Mouse (Mus musculus) neural tube, embryonic 10.5 days (tissue): ENCODE measurements around the gene Fam117a.

Experiments
- DNase-seq: peaks from one replicate; pipeline ENCODE4 v3.0.0-alpha.2; 2017; ENCODE audit warnings: low spot score; ENCODE audit errors: extremely low spot score

The Fam117a gene

DNA sequence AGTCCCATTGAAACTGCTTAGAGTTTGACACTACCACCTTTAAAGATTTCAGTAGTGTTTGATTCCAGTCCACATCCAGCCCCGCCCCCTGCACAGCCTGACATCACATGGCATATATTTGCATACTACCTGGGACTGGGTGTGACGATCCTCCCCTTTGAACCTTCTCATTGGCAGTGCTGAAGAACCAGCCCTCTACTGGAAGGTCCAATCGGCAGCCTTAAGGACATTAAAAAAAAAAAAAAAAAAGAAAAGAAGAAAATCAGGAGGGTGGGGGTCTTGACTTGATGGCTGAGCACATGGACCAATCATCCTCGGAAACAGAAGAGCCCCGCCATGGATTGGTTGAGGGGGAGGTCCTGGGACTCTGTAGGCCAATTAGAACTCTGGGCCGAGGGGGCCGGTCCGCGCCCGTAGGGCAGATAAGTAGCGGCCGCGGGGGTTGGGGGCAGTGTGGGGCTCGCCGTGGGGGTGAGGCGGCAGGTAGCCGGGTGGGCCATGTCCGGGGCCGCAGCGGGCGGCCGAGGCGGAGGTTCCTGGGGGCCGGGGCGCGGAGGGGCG, at the start of gene Fam117a:
Gene Fam117a, plus strand, starts transcription at position 451 of the 561 bp plus-strand sequence.
- peak; percentile 89 for DNase-seq

DNA sequence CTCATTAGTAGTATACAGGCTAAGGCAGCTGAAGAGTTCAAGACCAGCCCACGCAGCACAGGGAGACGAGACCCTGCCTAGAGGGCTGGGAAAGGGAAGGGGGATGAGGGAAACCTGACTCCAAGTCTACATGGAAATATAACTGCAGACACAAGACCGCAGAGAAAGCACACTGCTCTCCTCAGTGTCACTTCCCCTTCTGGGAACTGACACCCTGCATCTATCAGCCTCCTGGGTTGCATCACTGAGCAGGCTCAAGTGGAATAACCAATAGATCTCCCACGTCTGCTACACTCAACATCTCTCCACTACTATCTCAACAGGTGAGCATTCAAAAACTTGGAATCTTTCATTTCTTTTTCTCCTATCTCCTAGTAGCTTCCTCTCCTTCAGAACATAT, 44.8 kb upstream of the Fam117a start:
- no peak for DNase-seq

DNA sequence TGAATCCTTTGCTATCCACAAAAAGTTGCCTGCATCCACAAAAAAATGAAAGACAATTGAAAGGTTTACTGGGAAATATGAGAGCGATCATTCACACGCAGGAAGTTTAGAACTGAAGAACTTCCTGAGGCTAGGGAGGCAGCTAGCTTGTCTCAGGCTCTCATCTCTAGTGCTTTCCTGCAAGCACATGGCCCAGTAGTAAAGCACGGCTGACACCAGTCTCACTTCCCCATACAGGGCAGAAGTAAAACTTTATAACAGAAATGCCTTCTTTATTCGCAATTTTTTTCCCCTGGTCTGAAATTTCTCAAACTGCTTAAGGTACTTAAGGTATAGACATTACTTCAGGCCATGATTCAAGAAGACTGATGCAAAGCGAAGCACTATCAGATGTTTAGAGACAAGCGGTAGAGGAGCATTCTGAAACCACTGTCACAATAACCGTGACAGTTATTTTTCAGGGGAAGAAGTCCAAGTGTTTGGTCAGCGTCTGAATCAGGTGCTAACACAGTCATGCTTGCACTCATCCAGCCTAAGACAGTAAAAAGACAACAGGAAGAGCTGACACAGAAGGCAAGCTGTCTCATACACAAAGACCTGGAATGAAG, 43.7 kb upstream of the Fam117a start:
- DNase-seq: no peak

DNA sequence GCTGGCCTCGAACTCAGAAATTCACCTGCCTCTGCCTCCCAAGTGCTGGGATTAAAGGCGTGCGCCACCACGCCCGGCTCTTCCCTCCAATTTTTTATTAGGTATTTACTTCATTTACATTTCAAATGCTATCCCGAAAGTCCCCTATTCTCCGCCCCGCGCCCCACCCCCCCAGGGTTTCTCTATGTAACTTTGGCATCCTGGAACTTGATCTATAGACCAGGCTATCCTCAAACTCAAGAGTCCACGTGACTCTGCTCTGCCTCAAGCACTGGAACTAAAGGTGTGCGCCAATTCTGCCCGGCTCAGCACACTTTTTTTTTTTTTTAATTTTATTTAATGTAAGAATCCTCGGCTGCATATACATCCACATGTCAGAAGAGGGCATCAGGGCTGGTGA, 41.1 kb upstream of the Fam117a start:
- DNase-seq: no peak

DNA sequence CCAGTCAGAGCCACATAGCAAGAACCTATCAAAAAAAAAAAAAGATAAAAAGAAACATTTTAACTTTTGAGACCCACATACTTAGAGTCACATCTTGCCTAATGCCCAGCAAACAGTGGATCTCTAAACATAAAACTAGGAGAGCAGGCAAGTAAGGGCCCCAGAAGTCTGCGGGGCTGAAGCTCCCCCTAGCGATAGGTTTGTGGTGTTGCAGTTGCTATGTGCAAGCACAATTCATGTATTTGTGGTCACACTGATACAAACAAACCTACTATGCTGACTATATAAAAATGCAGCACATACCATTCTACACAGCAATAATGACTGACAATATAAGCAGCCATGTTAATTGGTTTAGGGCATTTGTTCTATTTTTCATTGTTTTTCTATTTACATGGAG, 38.7 kb upstream of the Fam117a start:
- DNase-seq: no peak

DNA sequence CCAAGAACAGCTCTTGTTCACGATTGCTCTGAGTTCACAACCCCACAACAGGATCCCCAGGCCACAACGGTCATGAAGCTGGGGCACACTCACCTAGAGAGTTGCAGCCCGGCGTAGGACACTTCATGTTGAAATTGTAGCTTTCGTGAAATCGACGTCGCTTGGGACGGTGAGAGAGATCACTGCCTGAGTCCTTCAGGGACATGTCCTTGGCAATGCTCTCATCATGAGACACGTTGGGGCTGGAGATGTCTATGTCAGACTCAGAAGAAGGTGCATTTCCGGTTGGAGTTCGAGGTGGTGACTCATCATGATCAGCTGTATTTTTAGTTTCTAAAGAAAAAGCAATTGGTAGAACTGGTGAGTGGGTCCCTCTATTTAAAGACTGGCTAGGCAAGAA, 36.9 kb upstream of the Fam117a start:
- DNase-seq: no peak

DNA sequence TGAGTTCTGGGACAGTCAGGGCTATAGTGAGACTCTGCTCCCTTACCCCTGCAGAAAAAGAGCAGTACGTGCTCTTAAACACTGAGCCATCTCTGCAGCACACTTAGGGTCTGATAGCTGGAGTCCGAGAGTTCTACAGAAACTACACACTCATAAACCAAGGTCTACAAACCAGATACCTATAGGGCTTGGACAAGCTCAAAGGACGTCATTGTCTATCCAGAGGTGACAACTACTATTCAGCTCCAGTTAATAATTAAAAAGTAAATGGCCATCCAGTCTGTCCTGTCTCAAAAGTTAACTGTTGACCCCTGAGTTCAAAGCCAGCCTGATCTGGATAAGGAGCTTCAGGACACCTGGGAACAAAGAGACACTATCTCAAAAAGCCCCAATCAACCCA, 35.0 kb upstream of the Fam117a start:
- DNase-seq: no peak

DNA sequence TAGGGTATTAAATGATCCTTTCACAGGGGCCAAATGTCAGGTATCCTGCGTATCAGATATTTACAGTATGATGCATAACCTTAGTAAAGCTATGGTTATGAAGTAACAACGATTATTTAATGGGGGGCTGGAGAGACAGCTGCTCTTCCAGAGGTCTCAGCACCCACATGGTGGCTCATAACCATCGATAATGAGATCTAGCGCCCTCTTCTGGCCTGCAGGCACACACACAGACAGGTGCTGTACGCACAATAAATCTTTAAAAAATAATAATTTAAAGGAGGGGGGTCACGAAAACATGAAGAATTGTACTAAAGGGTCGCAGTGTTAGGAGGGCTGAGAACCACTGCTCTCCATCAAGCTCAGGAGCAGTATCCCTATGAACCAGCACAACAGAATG, 31.2 kb upstream of the Fam117a start:
- no peak for DNase-seq

DNA sequence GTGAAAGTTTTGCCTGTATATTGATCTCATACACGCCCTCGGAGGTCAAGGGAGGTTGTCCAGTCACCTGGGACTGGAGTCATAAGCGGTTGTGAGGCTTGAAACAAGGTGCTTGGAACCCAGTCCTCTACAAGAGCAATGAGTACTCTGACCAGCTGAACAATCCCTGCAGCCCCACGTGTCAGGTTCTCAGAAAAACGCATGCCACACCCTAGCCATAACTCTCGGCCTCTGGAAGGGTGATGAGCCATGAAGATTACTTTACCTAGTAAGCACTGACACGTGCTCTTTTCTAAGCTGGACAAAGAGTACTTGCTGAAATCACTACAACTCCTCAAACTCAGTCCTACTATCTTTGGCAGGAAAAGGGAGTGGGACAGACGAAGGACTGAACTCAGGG, 29.3 kb upstream of the Fam117a start:
- no peak for DNase-seq

DNA sequence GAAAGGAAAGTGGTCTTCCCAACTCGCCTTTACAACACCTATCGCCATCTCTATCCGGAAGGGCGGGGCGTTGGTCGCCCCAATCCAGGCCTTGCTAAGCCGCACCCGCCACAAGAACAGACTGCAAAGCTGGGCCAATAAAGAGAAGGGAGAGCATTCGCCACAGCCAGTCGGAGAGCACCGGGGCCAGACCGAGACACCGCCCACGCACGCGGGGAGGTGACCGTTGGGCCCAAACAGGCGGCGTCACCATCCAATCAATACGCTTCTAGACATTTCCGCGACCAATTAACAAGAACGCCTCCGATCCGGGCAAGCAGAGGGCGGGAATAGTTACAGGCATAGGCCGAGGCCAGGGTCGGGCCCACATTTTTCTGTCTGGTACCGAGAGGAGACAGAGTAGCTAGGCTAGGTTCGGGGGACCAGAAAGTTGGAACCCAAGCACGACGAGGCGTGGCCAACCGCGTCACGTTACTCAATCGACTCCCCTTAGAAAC, 27.3 kb upstream of the Fam117a start:
- peak; percentile 90 for DNase-seq

DNA sequence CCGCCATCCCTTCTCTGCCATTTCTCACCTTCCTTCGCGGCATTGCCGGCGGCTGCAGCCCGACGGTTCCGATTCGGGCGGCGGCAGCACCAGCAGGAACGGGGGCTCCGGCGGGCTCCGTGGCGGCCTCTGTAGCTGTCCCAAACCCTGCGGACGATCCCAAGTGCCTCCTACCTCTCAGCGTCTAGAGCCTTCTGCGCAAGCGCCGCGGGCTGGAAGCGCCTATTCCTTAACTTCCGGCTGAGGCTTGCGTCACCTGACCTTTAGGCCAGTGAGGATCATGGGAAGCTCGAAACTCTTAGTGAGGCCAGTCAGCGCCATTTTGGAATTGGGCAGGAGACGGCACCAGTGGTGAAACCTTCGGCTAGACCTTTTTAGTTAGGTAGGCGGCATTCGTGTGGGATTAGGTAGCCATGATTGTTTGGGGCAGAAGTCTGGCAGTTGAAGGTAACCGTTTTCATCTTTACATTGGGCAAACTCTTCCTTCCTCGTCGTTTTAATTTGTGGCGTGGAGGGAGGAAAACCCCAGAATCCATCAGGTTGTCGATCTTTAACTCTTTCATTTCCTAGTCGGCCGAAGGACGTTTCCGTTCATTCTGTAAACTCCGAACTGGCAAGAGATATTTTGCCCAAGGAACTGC, 26.7 kb upstream of the Fam117a start, which contains the start of gene Kat7:
Gene Kat7, minus strand, starts transcription at position 240 of the 641 bp plus-strand sequence.
- peak; percentile 94 for DNase-seq

DNA sequence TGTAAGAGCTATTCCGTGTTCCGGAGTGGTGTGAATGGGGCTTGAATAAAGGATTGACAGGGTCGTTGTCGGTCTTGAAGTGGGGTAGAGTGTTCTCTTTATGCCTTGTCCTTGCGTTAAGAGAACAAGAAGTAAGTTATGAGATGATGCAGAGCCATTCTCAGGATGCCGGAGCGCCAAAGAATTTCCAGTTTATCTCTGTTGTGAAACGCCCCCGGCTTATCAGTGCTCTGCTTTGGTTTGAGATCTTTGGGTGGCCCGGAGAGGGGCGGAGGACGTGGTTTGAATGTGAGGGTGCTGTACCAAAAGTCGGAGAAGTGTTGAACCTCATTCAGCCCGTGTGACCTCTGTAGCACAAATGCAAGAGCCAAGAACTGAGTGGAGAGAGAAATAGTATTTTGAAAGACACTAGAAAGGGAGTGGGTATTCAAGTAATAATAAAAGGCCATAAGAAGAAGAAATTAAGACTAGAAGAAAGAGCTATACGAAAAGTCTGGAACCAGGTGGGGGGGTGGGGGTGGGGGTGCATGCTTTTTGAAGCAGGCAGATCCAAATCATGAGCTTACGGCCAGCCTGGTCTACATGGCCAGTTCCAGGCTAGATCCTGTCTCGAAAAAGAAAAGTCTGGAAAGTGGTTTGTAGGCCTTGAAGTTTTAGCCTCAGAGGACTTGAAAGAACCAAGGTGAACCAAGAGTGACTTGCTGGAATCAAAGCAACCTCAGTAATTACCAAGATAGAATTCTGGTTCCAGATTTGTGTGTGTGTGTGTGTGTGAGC, 26.0 kb upstream of the Fam117a start:
- no peak for DNase-seq

DNA sequence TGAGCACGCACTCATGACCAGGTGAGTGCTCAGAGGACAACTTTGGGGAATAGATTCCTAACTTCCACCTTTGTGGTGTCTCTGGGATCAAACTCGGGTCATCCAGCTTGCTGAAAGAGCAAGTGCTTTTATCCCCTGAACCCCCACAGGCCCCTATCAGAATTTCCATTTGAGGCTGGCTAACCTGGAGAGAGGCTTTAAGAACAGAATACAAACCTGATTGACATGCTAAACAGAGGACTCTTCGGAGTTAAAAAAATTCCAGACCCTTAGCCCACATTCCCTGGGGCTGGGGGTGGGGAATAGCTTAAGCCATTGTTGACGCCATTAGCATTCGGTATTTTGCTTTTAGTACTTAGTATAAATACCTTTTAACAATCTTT, 25.4 kb upstream of the Fam117a start:
- no peak for DNase-seq

DNA sequence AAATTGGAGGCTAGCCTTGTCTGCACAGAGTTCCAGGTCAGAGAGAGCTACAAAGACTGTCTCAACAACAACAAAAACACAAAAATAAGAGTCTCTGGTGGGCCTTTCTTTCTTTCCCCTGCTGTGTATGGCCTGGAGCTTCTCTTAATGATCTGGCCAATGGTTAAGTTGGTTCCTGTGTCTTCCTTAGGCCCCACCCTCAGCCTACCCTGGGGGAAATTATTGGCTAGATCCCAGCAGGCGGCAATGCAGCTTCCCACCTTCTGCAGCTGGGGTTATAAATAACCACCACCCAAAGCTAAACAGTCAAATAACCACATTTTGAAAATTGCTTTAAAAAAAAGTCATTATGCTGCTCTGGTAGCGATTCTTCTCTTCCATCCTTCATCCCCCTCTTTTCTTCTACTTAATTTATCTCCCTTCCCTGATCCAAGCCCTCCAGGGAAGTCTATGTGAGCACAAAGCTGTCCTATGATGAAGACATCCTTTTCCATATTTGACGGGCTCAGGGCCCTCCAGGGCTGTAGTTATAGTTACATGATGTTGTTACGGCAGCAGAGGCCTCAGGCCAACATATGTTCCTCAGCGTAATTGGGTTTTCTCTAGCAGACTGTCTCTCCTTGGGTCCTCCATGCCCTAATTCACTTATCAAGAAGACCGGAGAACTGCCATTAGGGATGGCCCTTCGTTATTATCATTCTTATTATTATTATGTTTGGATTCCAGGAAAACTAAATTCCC, 21.4 kb upstream of the Fam117a start:
- DNase-seq: no peak

DNA sequence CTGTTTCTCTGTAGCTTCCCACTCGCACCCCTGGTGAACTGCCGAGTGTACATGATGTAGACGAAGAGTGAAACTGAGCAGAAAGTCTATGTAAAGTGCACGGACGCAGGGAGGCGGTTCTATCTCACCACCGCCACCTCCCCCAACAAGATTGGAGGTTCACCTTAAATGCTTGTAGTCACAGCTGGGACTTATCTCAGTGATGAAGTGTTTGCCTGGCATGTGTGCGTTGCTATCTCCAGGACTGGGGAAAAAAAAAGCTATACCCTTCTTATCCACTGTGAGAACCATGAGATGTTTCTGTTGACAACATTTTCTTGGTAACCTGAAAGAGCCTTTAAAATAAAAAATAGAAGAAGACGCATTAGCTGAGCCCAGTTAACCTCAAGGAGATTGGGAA, 18.7 kb upstream of the Fam117a start:
- DNase-seq: no peak

DNA sequence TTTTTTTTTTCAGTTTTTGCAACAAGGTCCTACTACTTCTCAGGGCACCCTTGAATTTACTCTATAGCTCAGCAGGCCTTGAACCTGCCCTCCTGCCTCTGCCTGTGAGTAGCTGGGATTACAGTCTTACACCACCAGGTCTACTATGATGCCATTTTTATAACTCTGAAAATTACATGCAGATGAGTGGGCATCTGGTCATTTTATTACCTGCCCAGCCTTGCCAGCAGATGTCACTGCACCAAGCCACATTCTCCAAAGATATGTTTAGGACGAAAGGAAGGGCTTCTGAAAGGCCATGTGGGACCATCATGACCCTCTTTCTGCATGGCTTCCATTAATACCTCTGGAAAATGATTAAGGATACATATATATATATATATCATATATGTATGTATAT, 17.3 kb upstream of the Fam117a start:
- DNase-seq: no peak

DNA sequence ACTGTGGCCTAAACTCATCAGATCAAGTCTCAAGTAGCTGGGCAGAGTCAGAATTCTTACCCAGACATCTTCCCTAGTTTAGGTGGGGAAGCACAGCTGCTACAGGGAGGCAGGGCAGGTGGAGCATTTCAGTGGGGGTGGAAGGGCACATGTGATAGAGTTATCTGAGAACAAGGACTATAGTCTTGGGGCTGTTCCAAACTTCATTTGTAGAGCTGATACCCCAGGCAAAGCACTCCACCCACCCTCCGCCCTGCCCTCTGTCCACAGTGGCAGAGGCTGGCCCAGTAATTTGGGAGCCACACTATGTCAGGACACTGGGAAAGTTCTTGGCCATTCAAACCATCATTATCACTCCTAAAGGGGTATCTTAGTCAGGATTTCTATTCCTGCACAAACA, 16.8 kb upstream of the Fam117a start:
- DNase-seq: no peak

DNA sequence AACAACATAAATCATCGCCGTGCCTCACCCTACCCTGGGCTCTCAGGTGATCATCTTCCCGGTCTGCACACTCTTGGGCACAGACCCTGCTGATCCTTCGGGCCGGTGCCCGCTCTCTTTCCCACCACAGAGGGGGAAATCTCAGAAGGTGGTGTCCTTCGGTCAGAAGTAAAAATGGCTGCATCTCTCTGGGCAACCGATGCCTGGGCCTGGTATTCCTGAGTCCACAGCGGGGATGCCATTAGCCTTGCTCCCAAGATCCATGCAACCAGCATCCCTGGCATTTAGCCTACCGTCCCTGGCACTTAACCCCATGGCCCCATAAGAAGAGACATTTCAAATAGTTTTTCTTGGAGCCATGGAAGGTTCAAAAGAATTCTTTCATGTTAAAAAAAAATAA, 12.6 kb upstream of the Fam117a start:
- peak; percentile 44 for DNase-seq

DNA sequence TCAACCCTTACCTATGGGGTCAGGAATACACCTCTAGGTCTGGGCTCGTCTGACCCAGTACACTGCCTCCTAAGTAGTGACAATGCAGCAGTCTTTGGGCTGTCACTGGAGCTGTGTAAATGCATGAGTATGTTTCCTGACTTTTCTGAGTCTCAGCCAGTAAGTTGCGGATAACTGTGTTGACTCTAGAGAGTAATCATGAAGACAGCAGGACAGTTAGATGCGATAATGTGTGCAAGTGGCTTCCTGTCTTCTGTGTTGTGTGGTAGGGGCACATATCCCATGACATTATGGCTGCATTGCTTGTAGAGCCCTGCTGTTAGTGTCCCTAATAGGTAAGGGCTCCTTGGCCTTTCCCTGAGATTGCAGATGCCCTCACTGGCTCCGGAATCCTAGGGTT, 11.0 kb upstream of the Fam117a start:
- no peak for DNase-seq

DNA sequence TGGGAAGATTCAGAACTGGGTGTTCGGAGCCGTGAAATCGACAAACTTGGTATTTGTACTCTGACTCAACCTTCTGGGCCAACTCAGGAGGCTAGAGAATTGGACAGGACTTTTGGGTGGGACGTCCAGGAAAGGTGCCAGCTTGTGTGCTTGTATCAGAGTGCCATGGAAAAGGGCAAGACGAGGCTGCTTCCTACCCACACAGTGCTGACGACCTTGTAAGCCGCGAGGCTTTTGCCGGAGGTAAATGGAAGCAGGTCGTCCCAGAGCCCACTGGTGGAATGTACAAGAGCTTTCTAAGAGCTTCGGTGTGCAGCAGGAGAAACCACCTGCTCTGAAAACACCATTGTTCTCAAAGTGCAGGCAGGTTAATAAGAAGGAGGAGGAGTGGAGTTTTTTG, 10.6 kb upstream of the Fam117a start:
- no peak for DNase-seq

DNA sequence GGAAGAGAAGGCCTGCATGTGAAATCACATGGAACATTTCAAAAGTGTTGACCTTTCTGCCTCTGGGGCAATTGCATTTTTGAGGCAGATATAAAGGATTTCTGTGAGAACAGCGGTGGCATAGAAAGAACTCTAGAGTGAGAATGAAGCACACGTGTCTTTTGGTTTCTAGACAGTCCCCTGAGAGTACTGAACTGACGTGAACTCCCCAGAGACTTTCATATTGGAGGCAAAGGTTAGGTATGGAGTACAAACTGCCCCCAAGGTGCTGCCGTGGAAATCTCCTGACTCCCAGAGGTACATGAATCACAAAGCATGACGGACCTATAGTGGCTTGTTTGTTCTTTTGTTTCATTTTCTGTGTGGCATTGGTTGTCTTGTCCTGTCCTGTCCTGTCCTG, 8.2 kb upstream of the Fam117a start:
- no peak for DNase-seq

DNA sequence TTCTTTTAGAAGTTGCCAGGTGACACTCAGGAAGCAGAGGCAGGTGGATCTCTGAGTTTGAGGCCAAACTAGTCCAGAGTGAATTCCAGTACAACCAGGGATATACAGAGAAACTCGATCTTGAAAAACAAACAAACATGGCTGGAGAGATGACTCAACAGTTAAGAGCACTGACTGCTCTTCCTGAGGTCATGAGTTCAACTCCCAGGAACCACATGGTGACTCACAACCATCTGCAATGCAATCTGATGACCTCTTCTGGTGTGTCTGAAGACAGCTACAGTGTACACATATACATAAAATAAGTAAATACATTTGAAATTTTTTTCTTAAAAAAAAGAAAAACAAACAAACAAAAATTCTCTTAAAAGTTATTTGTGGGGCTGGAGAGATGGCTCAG, 6.2 kb upstream of the Fam117a start:
- no peak for DNase-seq
